Mouse (Mus musculus): ENCODE measurements around the gene Ankrd52. TPM values are rescaled to one million over a fixed set of nuclear protein-coding genes. Genes with fewer than 3 reads are reported as not detected.
A peak's percentile ranks its signal among the peaks of the same experiment; 100 is the strongest.

Ankrd52 gene
- polyA plus RNA-seq, 1 experiment from 2014 or later, result 16.0 TPM

GRCm38 (mm10) chr10:128403931-128404330 is 27.0 kb downstream of the Ankrd52 start:
- Histone ChIP-seq H3K27ac (no peak overlapping the region), H3K9me3 (no peaks in the 10 kb centered on the region), H3K36me3 (peaks cover 23% of the 10 kb centered on the region), H3K9ac (no peak overlapping the region), H3K4me3 (no peak overlapping the region), H3K4me2 (no peak overlapping the region), H3K4me1 (peaks cover 21% of the 10 kb centered on the region), H3K27me3 (no peaks in the 10 kb centered on the region)
- no peak for ATAC-seq (ENCODE audit: insufficient number of reproducible peaks, insufficient read depth, low FRiP score, low TSS enrichment, low read depth)
- 81% methylated on average over 7 of the region's 7 CpGs for WGBS

- no peaks in the 10 kb centered on the region for H3K27me3 ChIP-seq
- H3K4me3 ChIP-seq, result peak overlapping the region; percentile 87
- H3K36me3 ChIP-seq, result peaks cover 25% of the 10 kb centered on the region
- H3K9ac ChIP-seq, result peak overlapping the region; percentile 77
- 18% methylated on average over 35 of the region's 35 CpGs for WGBS
- H3K4me2 ChIP-seq, result peak overlapping the region; percentile 98
- H3K4me1 ChIP-seq, result peaks cover 36% of the 10 kb centered on the region
- H3K9me3 ChIP-seq, result no peaks in the 10 kb centered on the region
- peak overlapping the region; percentile 76 for H3K27ac ChIP-seq
- no peak for ATAC-seq (ENCODE audit: insufficient number of reproducible peaks, insufficient read depth, low FRiP score, low TSS enrichment, low read depth)
Observed at GRCm38 (mm10) chr10:128408591-128409535, 31.9 kb downstream of the Ankrd52 start.

- peak overlapping the region; percentile 98 for H3K27ac ChIP-seq
- H3K4me3 ChIP-seq, result peak overlapping the region; percentile 87
- peak overlapping the region; percentile 98 for H3K4me2 ChIP-seq
- H3K9me3 ChIP-seq, result no peaks in the 10 kb centered on the region
- H3K9ac ChIP-seq, result peak overlapping the region; percentile 89
- WGBS, result 8% methylated on average over 36 of the region's 36 CpGs
- peaks cover 39% of the 10 kb centered on the region for H3K4me1 ChIP-seq
- H3K27me3 ChIP-seq, result no peaks in the 10 kb centered on the region
- ATAC-seq (ENCODE audit: insufficient number of reproducible peaks, insufficient read depth, low FRiP score, low TSS enrichment, low read depth), result peak; percentile 91
- peaks cover 29% of the 10 kb centered on the region for H3K36me3 ChIP-seq
Observed at GRCm38 (mm10) chr10:128409692-128410559, 33.0 kb downstream of the Ankrd52 start.

DNA sequence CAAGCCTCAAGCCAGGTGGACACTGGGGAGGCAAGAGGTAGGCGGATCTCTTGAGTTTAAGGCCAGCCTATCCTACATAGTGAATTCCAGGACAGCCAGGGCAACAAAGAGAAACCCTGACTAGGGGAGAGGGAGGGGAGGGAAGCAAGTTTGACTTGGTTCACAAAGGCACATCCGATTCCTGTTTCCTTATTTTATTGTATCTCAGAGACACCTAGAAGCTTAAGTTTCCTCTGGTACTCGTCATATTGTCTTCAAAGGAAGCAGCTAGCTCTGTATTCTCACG is 33.6 kb downstream of the Ankrd52 start:
- no peak for ATAC-seq (ENCODE audit: insufficient number of reproducible peaks, insufficient read depth, low FRiP score, low TSS enrichment, low read depth)
- Histone ChIP-seq H3K27ac (peak overlapping the region; percentile 98), H3K9ac (peak overlapping the region; percentile 89), H3K9me3 (no peaks in the 10 kb centered on the region), H3K4me2 (peak overlapping the region; percentile 98), H3K4me1 (peaks cover 39% of the 10 kb centered on the region), H3K36me3 (peaks cover 33% of the 10 kb centered on the region), H3K4me3 (peak overlapping the region; percentile 87), H3K27me3 (no peaks in the 10 kb centered on the region)
- 21% methylated on average over 4 of the region's 4 CpGs for WGBS

GRCm38 (mm10) chr10:128411211-128412054 is 34.5 kb downstream of the Ankrd52 start, which contains the start of the genes Nabp2 and Rnf41:
Gene Nabp2 (minus strand): TSS chr10:128411492.
Gene Rnf41 (plus strand): TSS chr10:128411657.
- Histone ChIP-seq H3K36me3 (peaks cover 34% of the 10 kb centered on the region), H3K4me2 (peak within 1 kb of the TSS; percentile 98), H3K4me3 (peak within 1 kb of the TSS; percentile 87), H3K27ac (peak within 1 kb of the TSS; percentile 98), H3K27me3 (no peaks in the 10 kb centered on the region), H3K9me3 (no peaks in the 10 kb centered on the region), H3K9ac (peak within 1 kb of the TSS; percentile 89), H3K4me1 (peaks cover 39% of the 10 kb centered on the region)
- peak; percentile 88 for ATAC-seq (ENCODE audit: insufficient number of reproducible peaks, insufficient read depth, low FRiP score, low TSS enrichment, low read depth)
- WGBS, result under 1% methylated on average over 50 of the region's 50 CpGs

DNA sequence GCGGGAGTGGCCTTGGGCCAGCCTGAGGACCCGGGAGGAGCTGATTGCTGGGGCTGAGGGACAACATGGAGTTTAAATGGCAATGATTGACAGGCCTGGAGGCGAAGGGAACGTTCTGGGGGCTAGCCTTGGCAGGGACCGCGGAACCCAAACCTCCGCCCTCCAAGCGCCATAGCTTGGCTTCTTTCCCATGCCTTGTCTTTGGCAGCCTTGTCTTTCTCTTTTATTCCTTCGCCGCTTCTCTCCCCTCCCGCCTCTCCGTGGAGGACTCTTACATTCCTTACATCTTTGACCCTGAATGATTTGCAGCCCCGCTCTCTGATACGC is 35.1 kb downstream of the Ankrd52 start:
- H3K9me3 ChIP-seq, result no peaks in the 10 kb centered on the region
- H3K4me1 ChIP-seq, result peaks cover 39% of the 10 kb centered on the region
- no peak for ATAC-seq (ENCODE audit: insufficient number of reproducible peaks, insufficient read depth, low FRiP score, low TSS enrichment, low read depth)
- no peaks in the 10 kb centered on the region for H3K27me3 ChIP-seq
- peak overlapping the region; percentile 89 for H3K9ac ChIP-seq
- peaks cover 38% of the 10 kb centered on the region for H3K36me3 ChIP-seq
- peak overlapping the region; percentile 98 for H3K27ac ChIP-seq
- H3K4me2 ChIP-seq, result peak overlapping the region; percentile 98
- 0% methylated on average over 14 of the region's 14 CpGs for WGBS
- peak overlapping the region; percentile 87 for H3K4me3 ChIP-seq

DNA sequence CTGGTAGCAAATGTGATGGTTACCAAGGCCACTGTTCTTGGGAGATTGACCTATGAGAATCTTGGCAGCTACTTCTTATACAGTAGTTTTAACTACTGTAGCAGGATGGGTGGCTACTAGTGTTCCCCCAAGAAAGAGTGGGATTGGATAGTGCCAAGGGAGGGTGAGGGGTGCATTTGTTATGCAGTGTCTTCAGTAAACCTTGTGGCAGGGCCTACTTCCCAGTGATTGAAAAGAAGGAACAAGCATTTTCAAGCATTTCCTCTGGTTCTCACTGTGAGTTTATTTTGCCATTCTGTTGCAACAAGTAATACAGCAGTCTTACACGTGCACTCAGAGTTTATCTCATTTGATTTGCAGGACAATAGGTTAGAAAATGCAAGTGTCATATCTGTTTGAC is 35.6 kb downstream of the Ankrd52 start:
- peaks cover 39% of the 10 kb centered on the region for H3K4me1 ChIP-seq
- 58% methylated on average over 1 of the region's 1 CpGs for WGBS
- H3K9me3 ChIP-seq, result no peaks in the 10 kb centered on the region
- peaks cover 43% of the 10 kb centered on the region for H3K36me3 ChIP-seq
- H3K27me3 ChIP-seq, result no peaks in the 10 kb centered on the region
- no peak for ATAC-seq (ENCODE audit: insufficient number of reproducible peaks, insufficient read depth, low FRiP score, low TSS enrichment, low read depth)
- H3K4me2 ChIP-seq, result peak overlapping the region; percentile 98
- peak overlapping the region; percentile 89 for H3K9ac ChIP-seq
- H3K27ac ChIP-seq, result peak overlapping the region; percentile 98
- peak overlapping the region; percentile 87 for H3K4me3 ChIP-seq

DNA sequence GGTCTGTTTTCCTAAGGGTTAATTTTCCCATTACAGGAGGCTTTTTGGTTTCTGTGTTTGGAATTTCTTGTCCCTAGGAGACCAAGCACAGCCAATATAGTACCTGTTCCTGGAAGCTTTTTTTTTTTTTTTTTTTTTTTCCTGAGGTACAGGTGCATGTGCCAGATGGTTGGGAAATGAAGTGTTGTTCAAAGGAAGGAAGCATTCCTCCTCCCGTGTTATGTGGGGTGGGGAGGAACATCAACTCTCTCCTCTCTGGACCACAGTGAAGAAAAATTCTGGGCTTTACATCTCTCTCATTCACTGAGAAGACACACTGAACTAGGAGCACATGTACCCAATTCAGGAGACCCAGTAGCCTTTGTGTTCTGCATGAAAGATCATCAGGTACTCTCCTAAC is 36.2 kb downstream of the Ankrd52 start:
- no peaks in the 10 kb centered on the region for H3K9me3 ChIP-seq

DNA sequence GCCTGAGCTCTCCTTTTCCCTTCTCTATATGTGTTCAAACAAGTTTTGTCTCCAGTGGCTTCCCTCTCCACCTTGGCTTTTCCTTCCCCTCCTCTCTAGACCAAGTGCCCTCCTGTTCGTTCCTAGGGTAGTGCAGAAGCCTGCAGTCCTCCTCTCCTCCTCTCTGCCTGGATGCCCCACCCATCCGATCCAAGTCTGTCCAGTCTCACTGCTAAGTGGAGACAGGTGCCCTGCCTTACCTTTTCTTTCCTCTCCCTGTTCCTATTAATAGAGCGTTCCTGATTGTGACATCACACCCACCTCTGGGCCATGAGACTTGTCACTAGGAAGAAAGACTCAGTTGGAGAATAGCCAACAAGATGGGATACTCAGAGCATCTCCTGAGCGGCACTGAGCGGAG is 37.9 kb downstream of the Ankrd52 start:
- H3K9ac ChIP-seq, result no peak overlapping the region
- no peak overlapping the region for H3K27ac ChIP-seq
- no peak for ATAC-seq (ENCODE audit: insufficient number of reproducible peaks, insufficient read depth, low FRiP score, low TSS enrichment, low read depth)
- H3K36me3 ChIP-seq, result peaks cover 58% of the 10 kb centered on the region
- WGBS, result 85% methylated on average over 5 of the region's 5 CpGs
- H3K27me3 ChIP-seq, result no peaks in the 10 kb centered on the region
- no peak overlapping the region for H3K4me3 ChIP-seq
- H3K4me2 ChIP-seq, result no peak overlapping the region
- H3K9me3 ChIP-seq, result no peaks in the 10 kb centered on the region
- peaks cover 30% of the 10 kb centered on the region for H3K4me1 ChIP-seq

More for the DNA sequence above, 36.2 kb downstream of the Ankrd52 start:
- H3K36me3 ChIP-seq, result peaks cover 43% of the 10 kb centered on the region
- H3K9ac ChIP-seq, result peak overlapping the region; percentile 89
- peaks cover 38% of the 10 kb centered on the region for H3K4me1 ChIP-seq
- WGBS, result 63% methylated on average over 1 of the region's 1 CpGs
- no peak for ATAC-seq (ENCODE audit: insufficient number of reproducible peaks, insufficient read depth, low FRiP score, low TSS enrichment, low read depth)
- H3K4me2 ChIP-seq, result peak overlapping the region; percentile 98
- H3K27ac ChIP-seq, result peak overlapping the region; percentile 98; the same call in 1 of the 2 replicates
- H3K27me3 ChIP-seq, result no peaks in the 10 kb centered on the region
- H3K4me3 ChIP-seq, result peak overlapping the region; percentile 87

GRCm38 (mm10) chr10:128422426-128422825 is 45.5 kb downstream of the Ankrd52 start:
- Histone ChIP-seq H3K36me3 (peaks cover 88% of the 10 kb centered on the region), H3K4me3 (no peak overlapping the region), H3K4me2 (no peak overlapping the region), H3K9ac (no peak overlapping the region), H3K4me1 (no peaks in the 10 kb centered on the region), H3K27me3 (no peaks in the 10 kb centered on the region), H3K27ac (no peak overlapping the region), H3K9me3 (no peaks in the 10 kb centered on the region)
- ATAC-seq (ENCODE audit: insufficient number of reproducible peaks, insufficient read depth, low FRiP score, low TSS enrichment, low read depth), result no peak
- WGBS, result 92% methylated on average over 5 of the region's 5 CpGs

- Histone ChIP-seq H3K4me1 (no peaks in the 10 kb centered on the region), H3K27ac (no peak overlapping the region), H3K36me3 (peaks cover 85% of the 10 kb centered on the region), H3K27me3 (no peaks in the 10 kb centered on the region), H3K9ac (no peak overlapping the region), H3K4me2 (no peak overlapping the region), H3K4me3 (no peak overlapping the region), H3K9me3 (no peaks in the 10 kb centered on the region)
- no peak for ATAC-seq (ENCODE audit: insufficient number of reproducible peaks, insufficient read depth, low FRiP score, low TSS enrichment, low read depth)
- WGBS, result 34% methylated on average over 7 of the region's 7 CpGs
Observed at GRCm38 (mm10) chr10:128424604-128425003, 47.7 kb downstream of the Ankrd52 start.
